Mouse (Mus musculus) erythroblast, embryonic 14.5 days (primary cell): Measurements from ENCODE around the gene Sesn2. TPM values are rescaled to one million over a fixed set of nuclear protein-coding genes. Genes with fewer than 3 reads are reported as not detected.

Source experiments
- H3K27me3 ChIP-seq: 2 replicates; pipeline ENCODE4 v1.6.1; 2012; ENCODE audit warnings: inconsistent platforms; ENCODE audit not compliant: control insufficient read depth
- H3K36me3 ChIP-seq: 2 replicates; pipeline ENCODE4 v1.6.1; 2012; ENCODE audit warnings: mild to moderate bottlenecking, inconsistent platforms; ENCODE audit not compliant: control insufficient read depth
- H3K4me1 ChIP-seq: 2 replicates; pipeline ENCODE4 v1.6.1; 2012; ENCODE audit warnings: inconsistent platforms; ENCODE audit not compliant: control insufficient read depth
- H3K4me3 ChIP-seq: replicated peaks from 2 replicates; pipeline ENCODE3; 2012; ENCODE audit warnings: moderate library complexity, mild to moderate bottlenecking, inconsistent platforms
- H3K9me3 ChIP-seq: 2 replicates; pipeline ENCODE4 v1.6.1; 2012; ENCODE audit warnings: low read length, inconsistent platforms, mixed read lengths; ENCODE audit not compliant: control insufficient read depth
- GATA1 ChIP-seq: IDR thresholded peaks from 2 replicates; pipeline ENCODE4 v1.6.1; 2012; ENCODE audit warnings: low read length, inconsistent platforms, mixed read lengths
- TAL1 ChIP-seq: IDR thresholded peaks from 3 replicates; pipeline ENCODE4 v1.6.1; 2012; ENCODE audit warnings: low read length, inconsistent platforms, mixed read lengths
- polyA plus RNA-seq: library from polyadenylated mRNA; stranded (reverse); fragments of >175 nt; gene quantifications from 2 replicates; pipeline ENCODE4 v1.2.3, GENCODE M21; 2012

Sesn2 gene
- polyA plus RNA-seq, 1 experiment = 1.5 TPM

- no peak for TF ChIP-seq TAL1
- TF ChIP-seq GATA1 = no peak
- H3K36me3 ChIP-seq = no peaks in the 10 kb centered on the region
- no peaks in the 10 kb centered on the region for H3K9me3 ChIP-seq
- no peak overlapping the region for H3K4me3 ChIP-seq
- H3K4me1 ChIP-seq = peaks cover 32% of the 10 kb centered on the region
- no peaks in the 10 kb centered on the region for H3K27me3 ChIP-seq
Measured at GRCm38 (mm10) chr4:132518066-132518465, 7.8 kb upstream of the Sesn2 start.

- no peaks in the 10 kb centered on the region for H3K27me3 ChIP-seq
- TF ChIP-seq TAL1 (no peak), GATA1 (no peak)
- H3K36me3 ChIP-seq = no peaks in the 10 kb centered on the region
- H3K4me3 ChIP-seq = peak overlapping the region; percentile 80
- no peaks in the 10 kb centered on the region for H3K9me3 ChIP-seq
- H3K4me1 ChIP-seq = peaks cover 56% of the 10 kb centered on the region
Measured at GRCm38 (mm10) chr4:132515369-132516155, 5.3 kb upstream of the Sesn2 start.

DNA sequence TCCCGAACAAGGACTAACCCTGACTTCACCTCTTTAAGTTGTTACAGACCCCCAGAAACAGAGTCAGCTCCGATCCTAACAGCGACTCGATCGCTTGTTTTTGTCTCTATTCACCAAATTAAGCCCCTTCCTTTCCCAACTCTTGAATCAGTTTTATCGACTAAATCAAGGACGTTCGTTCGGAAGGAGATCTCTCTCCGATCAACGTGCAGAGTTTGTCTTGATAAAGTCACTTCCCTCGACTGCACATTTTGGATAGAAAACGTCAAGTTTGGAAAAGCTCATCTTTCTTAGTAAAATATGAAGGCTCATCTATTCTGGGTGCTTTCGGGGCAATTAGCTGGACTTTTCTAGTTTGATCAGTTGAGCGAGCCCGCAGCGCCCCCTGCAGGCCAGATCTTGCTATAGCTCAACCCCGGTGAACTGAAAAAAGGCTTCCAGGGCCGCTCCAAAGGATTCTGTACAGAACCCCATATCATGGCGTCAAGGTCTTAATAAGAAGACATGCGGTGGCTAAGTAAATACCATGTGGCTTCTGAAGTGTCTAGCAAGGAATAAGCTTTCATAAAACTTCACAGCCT is 4.3 kb upstream of the Sesn2 start:
- peak overlapping the region; percentile 80 for H3K4me3 ChIP-seq
- H3K36me3 ChIP-seq = no peaks in the 10 kb centered on the region
- no peaks in the 10 kb centered on the region for H3K27me3 ChIP-seq
- no peaks in the 10 kb centered on the region for H3K9me3 ChIP-seq
- peaks cover 63% of the 10 kb centered on the region for H3K4me1 ChIP-seq
- no peak for TF ChIP-seq GATA1
- TF ChIP-seq TAL1 = no peak

DNA sequence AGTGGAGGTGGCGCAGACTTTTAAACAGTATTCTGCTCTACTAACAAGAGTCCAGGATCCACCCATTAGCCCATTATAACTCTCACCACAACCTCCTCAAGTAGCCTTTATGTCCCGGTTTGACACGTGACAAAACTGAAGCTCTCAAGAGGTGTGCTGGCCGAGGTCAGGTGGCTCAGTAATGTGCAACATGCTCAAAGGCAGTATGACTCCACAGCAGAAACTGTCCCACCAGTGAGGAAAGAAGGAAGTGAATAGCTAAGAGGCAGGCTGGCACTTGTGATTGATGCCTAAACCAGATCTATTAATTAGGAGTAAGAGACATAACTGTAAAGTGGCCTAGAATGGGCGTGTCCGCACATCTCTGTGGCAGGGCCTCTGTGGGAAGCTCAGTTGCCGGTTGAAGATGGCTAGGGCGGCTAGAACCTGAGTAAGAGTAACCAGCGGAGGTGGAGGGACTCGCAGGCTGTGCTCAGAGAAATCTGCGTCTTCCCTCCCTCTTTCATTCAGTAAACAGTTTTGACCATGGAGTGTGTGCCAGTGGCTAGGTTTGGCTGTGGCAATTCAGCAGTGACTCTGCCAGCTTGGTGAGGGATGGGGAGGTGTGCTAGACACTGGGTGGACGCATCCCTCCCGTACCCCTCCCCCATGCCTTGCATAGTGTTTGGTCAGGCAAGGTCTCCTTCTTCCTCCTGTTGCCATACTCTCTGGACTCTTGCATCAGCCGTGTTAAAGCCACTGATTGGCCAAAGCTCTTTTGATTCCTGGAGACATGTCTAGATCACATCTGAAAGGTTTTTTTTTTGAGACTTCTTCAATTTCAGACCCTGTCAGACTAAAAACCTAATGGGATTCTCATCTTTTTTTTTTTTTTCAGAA is 3.3 kb upstream of the Sesn2 start:
- Histone ChIP-seq H3K4me3 (peak overlapping the region; percentile 48), H3K36me3 (no peaks in the 10 kb centered on the region), H3K9me3 (no peaks in the 10 kb centered on the region), H3K27me3 (no peaks in the 10 kb centered on the region), H3K4me1 (peaks cover 73% of the 10 kb centered on the region)
- TF ChIP-seq GATA1 = no peak
- no peak for TF ChIP-seq TAL1

DNA sequence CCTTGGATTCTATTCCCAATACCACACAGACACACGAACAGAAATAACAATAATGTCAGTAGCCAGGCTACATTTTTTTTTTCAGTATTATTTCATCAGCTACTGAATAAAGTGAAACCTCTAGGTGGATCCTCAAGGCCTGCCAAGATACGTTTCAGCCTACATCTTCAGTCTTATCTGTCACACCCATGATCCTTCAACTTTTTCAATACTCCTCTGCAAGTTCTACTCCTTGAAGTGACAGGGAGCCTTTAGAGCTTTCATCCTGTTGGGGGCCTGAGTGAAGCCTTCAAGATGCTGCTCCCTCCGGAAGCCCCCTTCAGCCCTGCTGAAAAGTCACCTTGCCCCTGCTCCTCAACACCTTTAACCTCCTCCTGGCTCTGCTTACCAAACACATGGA is 1.8 kb upstream of the Sesn2 start:
- peaks cover 88% of the 10 kb centered on the region for H3K4me1 ChIP-seq

GRCm38 (mm10) chr4:132509621-132510296 is 542 bp downstream of the Sesn2 start:
- H3K4me1 ChIP-seq = peaks cover 96% of the 10 kb centered on the region
- H3K9me3 ChIP-seq = no peaks in the 10 kb centered on the region
- TF ChIP-seq TAL1 = no peak
- TF ChIP-seq GATA1 = no peak
- H3K27me3 ChIP-seq = no peaks in the 10 kb centered on the region
- H3K4me3 ChIP-seq = peak overlapping the region; percentile 88
- peaks cover 6% of the 10 kb centered on the region; the same call in 1 of the 2 replicates for H3K36me3 ChIP-seq

More for the DNA sequence above, 1.8 kb upstream of the Sesn2 start:
- TF ChIP-seq GATA1 = no peak
- no peak for TF ChIP-seq TAL1
- H3K9me3 ChIP-seq = no peaks in the 10 kb centered on the region
- peak overlapping the region; percentile 41 for H3K4me3 ChIP-seq
- H3K27me3 ChIP-seq = no peaks in the 10 kb centered on the region
- H3K36me3 ChIP-seq = peaks cover 3% of the 10 kb centered on the region; the same call in 1 of the 2 replicates

DNA sequence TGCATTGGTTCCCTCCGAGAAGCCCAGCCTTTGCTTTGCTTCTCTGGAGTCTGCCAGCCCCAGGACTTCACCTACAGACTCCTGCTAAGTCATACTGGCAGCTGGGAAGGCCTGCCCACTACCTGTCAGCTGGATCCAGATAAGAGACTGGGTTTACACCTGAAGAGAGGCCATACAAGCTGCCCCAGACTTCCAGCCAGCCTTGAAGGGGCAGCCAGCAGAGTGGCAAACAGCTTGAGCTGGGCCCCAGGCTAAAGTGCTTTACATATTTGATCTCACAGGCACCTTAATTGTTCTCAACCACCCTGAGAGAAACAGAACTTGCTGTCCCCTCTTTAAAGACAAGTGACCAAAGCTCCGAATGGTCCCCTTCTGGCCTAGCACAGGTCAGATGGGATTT is 3.1 kb downstream of the Sesn2 start:
- TF ChIP-seq TAL1 (no peak), GATA1 (no peak)
- Histone ChIP-seq H3K4me3 (no peak overlapping the region), H3K27me3 (no peaks in the 10 kb centered on the region), H3K36me3 (peaks cover 14% of the 10 kb centered on the region), H3K9me3 (no peaks in the 10 kb centered on the region), H3K4me1 (peaks cover 95% of the 10 kb centered on the region)

DNA sequence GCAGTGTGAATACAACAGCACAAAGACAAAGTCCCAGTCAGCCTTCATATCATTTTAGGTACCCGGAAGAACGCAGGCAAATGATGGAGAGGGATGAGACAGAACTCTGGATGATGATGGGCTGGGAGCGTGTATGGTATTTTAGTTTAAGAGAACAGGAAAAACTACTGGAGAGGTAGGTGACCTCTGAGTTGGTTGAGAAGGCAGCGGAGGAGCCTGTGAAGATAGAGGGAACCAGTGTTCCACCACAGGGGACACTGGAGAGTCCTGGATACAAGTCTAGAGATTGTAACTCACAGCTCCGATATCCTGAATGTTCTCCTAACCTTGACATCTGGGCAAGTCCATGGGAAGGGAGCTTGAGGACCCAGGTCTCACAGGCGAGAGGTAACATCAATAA is 4.1 kb downstream of the Sesn2 start:
- Histone ChIP-seq H3K4me3 (no peak overlapping the region), H3K36me3 (peaks cover 16% of the 10 kb centered on the region), H3K27me3 (no peaks in the 10 kb centered on the region), H3K4me1 (peaks cover 85% of the 10 kb centered on the region), H3K9me3 (no peaks in the 10 kb centered on the region)
- TF ChIP-seq TAL1 (no peak), GATA1 (no peak)
